Mouse (Mus musculus) forebrain, postnatal 0 days (tissue): ENCODE measurements around the gene Fermt2. TPM values are rescaled to one million over a fixed set of nuclear protein-coding genes. Genes with fewer than 3 reads are reported as not detected.

Experiments used
- ATAC-seq: fragments of 200-750 bp; cut with Nextera tagmentation; 2 replicates; pipeline ENCODE4 v1.8.0; 2017; ENCODE audit warnings: mild to moderate bottlenecking, moderate library complexity
- DNase-seq: peaks from one replicate; pipeline ENCODE4 v3.0.0-alpha.2; 2015
- H3K27ac ChIP-seq: fragments of 300-500 bp; sonication (generic); 2 replicates; pipeline ENCODE4 v1.5.1; 2014; ENCODE audit warnings: low read depth, mild to moderate bottlenecking, antibody characterized with exemption, low read length, moderate library complexity, mixed read lengths
- H3K27me3 ChIP-seq: fragments of 300-500 bp; sonication (generic); 2 replicates; pipeline ENCODE4 v1.6.1; 2014; ENCODE audit warnings: mild to moderate bottlenecking, low read length, mixed read lengths; ENCODE audit not compliant: insufficient read depth
- H3K36me3 ChIP-seq: fragments of 300-500 bp; sonication (generic); 2 replicates; pipeline ENCODE4 v1.6.1; 2014; ENCODE audit warnings: mild to moderate bottlenecking, moderate library complexity; ENCODE audit not compliant: insufficient read depth
- H3K4me1 ChIP-seq: fragments of 300-500 bp; sonication (generic); 2 replicates; pipeline ENCODE4 v1.6.1; 2014; ENCODE audit warnings: antibody characterized with exemption; ENCODE audit not compliant: insufficient read depth
- H3K4me2 ChIP-seq: fragments of 300-500 bp; sonication (generic); 2 replicates; pipeline ENCODE4 v1.6.1; 2014; ENCODE audit warnings: low read depth, mild to moderate bottlenecking, moderate library complexity
- H3K4me3 ChIP-seq: fragments of 300-500 bp; sonication (generic); 2 replicates; pipeline ENCODE4 v1.5.1; 2014; ENCODE audit warnings: low read depth, low read length, mixed read lengths
- H3K9ac ChIP-seq: fragments of 300-500 bp; sonication (generic); 2 replicates; pipeline ENCODE4 v1.6.1; 2014; ENCODE audit warnings: mild to moderate bottlenecking
- H3K9me3 ChIP-seq: fragments of 300-500 bp; sonication (generic); 2 replicates; pipeline ENCODE4 v1.6.1; 2016; ENCODE audit warnings: low read length
- CTCF ChIP-seq: sonication (generic); IDR thresholded peaks from 2 replicates; pipeline ENCODE4 v1.5.1; 2016; ENCODE audit warnings: antibody characterized with exemption, control low read depth, low read depth
- WGBS: fragments of 180-500 bp; shearing (Covaris S2); extraction: QIAGEN DNeasy Blood & Tissue Kit; methylation state at CpG from one replicate; pipeline ENCODE4 v1.1.7; 2014; 5-methylcytosine and 5-hydroxymethylcytosine counted together
- polyA plus RNA-seq: library from polyadenylated mRNA; unstranded; fragments of >200 nt; fragmentation: Nextera tagmentation; extraction: Ambion mirVana; gene quantifications from 2 replicates; pipeline ENCODE4 v1.2.1, GENCODE M21; 2015
- total RNA-seq: library from RNA; depleted of rRNA; stranded (reverse); fragments of >200 nt; gene quantifications from 2 replicates; pipeline ENCODE4 v1.2.3, GENCODE M21; 2014

The Fermt2 gene
- total and polyA plus RNA-seq, 2 experiments from 2014 or later: 29.5 to 61.5 TPM

- H3K36me3 ChIP-seq: no peaks in the 10 kb centered on the region
- H3K27ac ChIP-seq: no peak overlapping the region
- ATAC-seq: no peak
- H3K4me3 ChIP-seq: no peak overlapping the region
- H3K27me3 ChIP-seq: no peaks in the 10 kb centered on the region
- 73% methylated on average over 9 of the region's 9 CpGs for WGBS
- DNase-seq: no peak
- H3K4me1 ChIP-seq: no peaks in the 10 kb centered on the region
- H3K9me3 ChIP-seq: no peaks in the 10 kb centered on the region
- TF ChIP-seq CTCF: no peak
- H3K9ac ChIP-seq: no peak overlapping the region
- no peak overlapping the region for H3K4me2 ChIP-seq
Measured at GRCm38 (mm10) chr14:45439387-45439786, 90.5 kb downstream of the Fermt2 start.

GRCm38 (mm10) chr14:45438931-45439275, 91.0 kb downstream of the Fermt2 start:
- DNase-seq (no peak), ATAC-seq (no peak)
- 71% methylated on average over 2 of the region's 2 CpGs for WGBS
- no peak for TF ChIP-seq CTCF
- Histone ChIP-seq H3K27me3 (no peaks in the 10 kb centered on the region), H3K9ac (no peak overlapping the region), H3K4me3 (no peak overlapping the region), H3K9me3 (no peaks in the 10 kb centered on the region), H3K4me2 (no peak overlapping the region), H3K36me3 (no peaks in the 10 kb centered on the region), H3K4me1 (no peaks in the 10 kb centered on the region), H3K27ac (no peak overlapping the region)

- H3K9me3 ChIP-seq: no peaks in the 10 kb centered on the region
- H3K9ac ChIP-seq: no peak overlapping the region
- H3K4me1 ChIP-seq: no peaks in the 10 kb centered on the region
- H3K27me3 ChIP-seq: no peaks in the 10 kb centered on the region
- 84% methylated on average over 19 of the region's 19 CpGs for WGBS
- no peaks in the 10 kb centered on the region for H3K36me3 ChIP-seq
- no peak overlapping the region for H3K27ac ChIP-seq
- no peak for DNase-seq
- no peak for TF ChIP-seq CTCF
- no peak overlapping the region for H3K4me3 ChIP-seq
- no peak for ATAC-seq
- no peak overlapping the region for H3K4me2 ChIP-seq
Measured at GRCm38 (mm10) chr14:45438250-45438930, 91.5 kb downstream of the Fermt2 start.

- H3K9ac ChIP-seq: no peak overlapping the region
- no peaks in the 10 kb centered on the region for H3K9me3 ChIP-seq
- H3K4me1 ChIP-seq: no peaks in the 10 kb centered on the region
- H3K27me3 ChIP-seq: no peaks in the 10 kb centered on the region
- H3K4me3 ChIP-seq: no peak overlapping the region
- H3K36me3 ChIP-seq: no peaks in the 10 kb centered on the region
- no peak overlapping the region for H3K4me2 ChIP-seq
- no peak overlapping the region for H3K27ac ChIP-seq
- WGBS: 73% methylated on average over 6 of the region's 6 CpGs
- TF ChIP-seq CTCF: peak; percentile 36; the same call in 1 of the 2 replicates
- DNase-seq (no peak), ATAC-seq (no peak)
Measured at GRCm38 (mm10) chr14:45434220-45434619, 95.7 kb downstream of the Fermt2 start.

GRCm38 (mm10) chr14:45432003-45432402, 97.9 kb downstream of the Fermt2 start:
- 75% methylated on average over 4 of the region's 4 CpGs for WGBS
- ATAC-seq (no peak), DNase-seq (no peak)
- H3K36me3 ChIP-seq: no peaks in the 10 kb centered on the region
- H3K4me1 ChIP-seq: no peaks in the 10 kb centered on the region
- H3K27ac ChIP-seq: no peak overlapping the region
- H3K9ac ChIP-seq: no peak overlapping the region
- TF ChIP-seq CTCF: peak; percentile 56
- H3K4me2 ChIP-seq: no peak overlapping the region
- H3K9me3 ChIP-seq: no peaks in the 10 kb centered on the region
- H3K4me3 ChIP-seq: no peak overlapping the region
- H3K27me3 ChIP-seq: no peaks in the 10 kb centered on the region

GRCm38 (mm10) chr14:45430066-45430842, 99.7 kb downstream of the Fermt2 start:
- no peak overlapping the region for H3K4me2 ChIP-seq
- WGBS: 91% methylated on average over 13 of the region's 13 CpGs
- no peak for TF ChIP-seq CTCF

GRCm38 (mm10) chr14:45423220-45423619, 106.7 kb downstream of the Fermt2 start:
- ATAC-seq: peak; percentile 76
- no peak overlapping the region for H3K9ac ChIP-seq

More at GRCm38 (mm10) chr14:45430066-45430842, 99.7 kb downstream of the Fermt2 start:
- Histone ChIP-seq H3K27me3 (no peaks in the 10 kb centered on the region), H3K9me3 (no peaks in the 10 kb centered on the region; the same call in 1 of the 2 replicates), H3K4me1 (no peaks in the 10 kb centered on the region), H3K36me3 (no peaks in the 10 kb centered on the region), H3K27ac (no peak overlapping the region), H3K9ac (no peak overlapping the region), H3K4me3 (no peak overlapping the region)
- DNase-seq: no peak
- ATAC-seq: no peak

More at GRCm38 (mm10) chr14:45423220-45423619, 106.7 kb downstream of the Fermt2 start:
- H3K27ac ChIP-seq: no peak overlapping the region
- WGBS: 7% methylated on average over 5 of the region's 5 CpGs
- no peaks in the 10 kb centered on the region for H3K27me3 ChIP-seq
- peak; percentile 80 for TF ChIP-seq CTCF
- no peak overlapping the region for H3K4me2 ChIP-seq
- no peaks in the 10 kb centered on the region; the same call in 1 of the 2 replicates for H3K9me3 ChIP-seq
- H3K4me3 ChIP-seq: no peak overlapping the region
- no peaks in the 10 kb centered on the region for H3K4me1 ChIP-seq
- DNase-seq: peak; percentile 88
- no peaks in the 10 kb centered on the region for H3K36me3 ChIP-seq
